Comparison of ENCODE assay signal across 21 mouse cellular contexts in genomic region chr11:35698901-35699300, GRCm38 (mm10).
DNase-seq lines count a peak whose midpoint lies in the region; ATAC-seq and TF ChIP-seq lines count a peak whose summit lies in the region.
"Had no signal": no experiment of that assay in that cellular context is flagged by ENCODE, and none has a peak within 500 bp of the region (broad histone marks: within the 10 kb centered on the region; RNA-seq: fewer than 3 reads in every experiment).

No protein-coding gene starts in this region.

- no peak overlapping the region for H3K27ac ChIP-seq in kidney, adult 2 months (ENCODE audit: insufficient read depth, low read depth, low read length)
- H3K27ac ChIP-seq in forebrain, embryonic 12.5 days, result no peak overlapping the region
- H3K27ac ChIP-seq: hindbrain, embryonic 15.5 days; left cerebral cortex, adult 2 months; liver, embryonic 15.5 days; lung, embryonic 15.5 days; neural tube, embryonic 12.5 days had no signal

- TF ChIP-seq CTCF in kidney, adult 2 months (conservative IDR thresholded peaks at IDR 0.05; ENCODE audit: insufficient read depth, insufficient read length, low read depth, low read length), result no peak

- H3K27me3 ChIP-seq in kidney, adult 2 months (replicated peaks; ENCODE audit: control insufficient read depth, insufficient read depth, low read length), result no peaks in the 10 kb centered on the region
- H3K27me3 ChIP-seq in forebrain, embryonic 12.5 days, result peaks cover 11% of the 10 kb centered on the region
- H3K27me3 ChIP-seq: hindbrain, embryonic 15.5 days; liver, embryonic 15.5 days; lung, embryonic 15.5 days; megakaryocyte, embryonic 14.5 days; neural tube, embryonic 12.5 days had no signal

- TF ChIP-seq POLR2A in kidney, adult 2 months (IDR thresholded peaks at IDR 0.05; ENCODE audit: low read depth, low read length), result no peak

- H3K4me3 ChIP-seq in kidney, adult 2 months (ENCODE audit: insufficient read depth, low read depth, low read length), result no peak overlapping the region
- no peak overlapping the region for H3K4me3 ChIP-seq in forebrain, embryonic 12.5 days (replicated peaks)
- H3K4me3 ChIP-seq: hindbrain, embryonic 15.5 days; left cerebral cortex, adult 2 months; liver, embryonic 15.5 days; lung, embryonic 15.5 days; megakaryocyte, embryonic 14.5 days; neural tube, embryonic 12.5 days had no signal

- H3K4me2 ChIP-seq in forebrain, embryonic 12.5 days, result no peak overlapping the region
- H3K4me2 ChIP-seq: hindbrain, embryonic 15.5 days; liver, embryonic 15.5 days; lung, embryonic 15.5 days; neural tube, embryonic 12.5 days had no signal

- 78% methylated on average over 5 of the region's 5 CpGs for WGBS in kidney, adult 2 months
- 90% methylated on average over 5 of the region's 5 CpGs for WGBS in forebrain, embryonic 12.5 days

- peak; percentile 49 for DNase-seq in adrenal gland, postnatal 14 days
- no peak for DNase-seq in adrenal gland, adult 8-10 months
- DNase-seq in kidney, adult 2 months, result peak; percentile 74
- no peak for DNase-seq in kidney, postnatal 4 days
- peak; percentile 29 for DNase-seq in urinary bladder, postnatal 14 days (ENCODE audit: low spot score)
- no peak for DNase-seq in urinary bladder, postnatal 4 days (ENCODE audit: low spot score in 2 of 2)
- DNase-seq: cerebellum, adult 8-10 months; gastrocnemius, postnatal 36 days; lung, postnatal 36 days; midbrain, embryonic 14.5 days; right cerebral cortex, postnatal 4 days; thymus, adult 18-20 months; thymus, postnatal 36 days had no signal

- no peaks in the 10 kb centered on the region for H3K4me1 ChIP-seq in kidney, adult 2 months (ENCODE audit: control insufficient read depth, insufficient read depth, low read length)
- no peaks in the 10 kb centered on the region for H3K4me1 ChIP-seq in forebrain, embryonic 12.5 days
- H3K4me1 ChIP-seq: hindbrain, embryonic 15.5 days; liver, embryonic 15.5 days; lung, embryonic 15.5 days; megakaryocyte, embryonic 14.5 days; neural tube, embryonic 12.5 days had no signal

- H3K9ac ChIP-seq in forebrain, embryonic 12.5 days, result no peak overlapping the region
- H3K9ac ChIP-seq: hindbrain, embryonic 15.5 days; liver, embryonic 15.5 days; lung, embryonic 15.5 days; neural tube, embryonic 12.5 days had no signal

- H3K36me3 ChIP-seq in kidney, adult 2 months (ENCODE audit: control insufficient read depth, insufficient read depth, low read length), result no peaks in the 10 kb centered on the region
- no peaks in the 10 kb centered on the region for H3K36me3 ChIP-seq in forebrain, embryonic 12.5 days (replicated peaks)
- H3K36me3 ChIP-seq: liver, embryonic 15.5 days had no signal

- ATAC-seq in forebrain, embryonic 12.5 days (ENCODE audit: low FRiP score), result no peak
- ATAC-seq: CD4-positive, CD25-positive, alpha-beta regulatory T cell, adult 4 months had no signal

- 0 out of 2 replicates have a peak, but pooled peaks cover 3% of the 10 kb centered on the region for H3K9me3 ChIP-seq in forebrain, embryonic 12.5 days
- H3K9me3 ChIP-seq: hindbrain, embryonic 15.5 days; lung, embryonic 15.5 days had no signal

Comparison
In these comparisons a context has a peak if more than half of its experiments do, and no peak if none do; other contexts are left out.
1. DNase-seq: peak in adrenal gland, postnatal 14 days (single experiment), kidney, adult 2 months (single experiment) and urinary bladder, postnatal 14 days (single experiment); none in adrenal gland, adult 8-10 months (single experiment), kidney, postnatal 4 days (0 of 2) and urinary bladder, postnatal 4 days (0 of 2).